Mouse (Mus musculus) hematopoietic stem cell, adult 5-6 weeks (primary cell): ENCODE data around the gene Itga2b. TPM values are rescaled to one million over a fixed set of nuclear protein-coding genes. Genes with fewer than 3 reads are reported as not detected.

Source experiments
- ATAC-seq, 2 experiments: fragments of 125-278 bp in 1 of 2; replicated peaks in 1 of 2; 2 replicates each; pipeline ENCODE4 v1.8.0; 2016 to 2017; ENCODE audit warnings: inconsistent platforms in 2 of 2, mild to moderate bottlenecking in 2 of 2, moderate number of reproducible peaks in 2 of 2, low read depth in 1 of 2, moderate TSS enrichment in 1 of 2; ENCODE audit not compliant: low FRiP score in 2 of 2, poor library complexity in 2 of 2, severe bottlenecking in 2 of 2, insufficient read depth in 1 of 2, low TSS enrichment in 1 of 2
- total RNA-seq: library from RNA; stranded (forward); fragments of 172-1452, 232-1000 nt; gene quantifications from 2 replicates; pipeline ENCODE4 v1.2.3, GENCODE M21; 2017

Gene Itga2b
- total RNA-seq, 1 experiment from 2014 or later = 44.3 TPM

- no peak for ATAC-seq
Observed at GRCm38 (mm10) chr11:102441434-102441833, 28.5 kb downstream of the Itga2b start.

- ATAC-seq = no peak
Observed at GRCm38 (mm10) chr11:102440255-102440654, 29.7 kb downstream of the Itga2b start.

GRCm38 (mm10) chr11:102439093-102440082 is 30.5 kb downstream of the Itga2b start:
- no peak for ATAC-seq

GRCm38 (mm10) chr11:102438212-102439092 is 31.5 kb downstream of the Itga2b start:
- ATAC-seq = peak; percentile 24 to 57; a peak in 2 of 4 replicates

GRCm38 (mm10) chr11:102437120-102438061 is 32.5 kb downstream of the Itga2b start:
- no peak for ATAC-seq

- ATAC-seq = no peak
Observed at GRCm38 (mm10) chr11:102436471-102436790, 33.5 kb downstream of the Itga2b start.

GRCm38 (mm10) chr11:102435754-102436470 is 34.0 kb downstream of the Itga2b start:
- ATAC-seq = no peak

- no peak for ATAC-seq
Observed at GRCm38 (mm10) chr11:102434816-102435705, 34.9 kb downstream of the Itga2b start.

GRCm38 (mm10) chr11:102434406-102434805 is 35.5 kb downstream of the Itga2b start:
- ATAC-seq = 0 out of 4 replicates have a peak, but pooled peaks of 1 of the 2 experiments have one; percentile 29

- no peak for ATAC-seq
Observed at GRCm38 (mm10) chr11:102433866-102434265, 36.1 kb downstream of the Itga2b start.

- no peak for ATAC-seq
Observed at GRCm38 (mm10) chr11:102432896-102433295, 37.0 kb downstream of the Itga2b start.

GRCm38 (mm10) chr11:102432115-102432843 is 37.6 kb downstream of the Itga2b start:
- peak; percentile 52 to 55 for ATAC-seq

GRCm38 (mm10) chr11:102431728-102432114 is 38.2 kb downstream of the Itga2b start:
- no peak for ATAC-seq

- peak in 1 of 2 experiments; percentile 29; a peak in 1 of 4 replicates for ATAC-seq
Observed at GRCm38 (mm10) chr11:102431018-102431645, 38.8 kb downstream of the Itga2b start.
